Mouse (Mus musculus) MEL (cell line): Measurements from ENCODE around the gene Klk5.

Experiments
- ELF1 ChIP-seq: IDR thresholded peaks from 2 replicates; pipeline ENCODE4 v1.6.1; 2014; ENCODE audit warnings: low read depth, mild to moderate bottlenecking, inconsistent platforms, low read length, improper control_type of control experiment, moderate library complexity
- TAL1 ChIP-seq: IDR thresholded peaks from 2 replicates; pipeline ENCODE4 v1.6.1; 2012; ENCODE audit warnings: mild to moderate bottlenecking, inconsistent platforms, low read length, moderate library complexity, mixed read lengths
- USF1 ChIP-seq: IDR thresholded peaks from 2 replicates; pipeline ENCODE4 v1.6.1; 2014; ENCODE audit warnings: low read depth, mild to moderate bottlenecking, inconsistent platforms, low read length, improper control_type of control experiment, moderate library complexity
- ZMIZ1 ChIP-seq: IDR thresholded peaks from 2 replicates; pipeline ENCODE4 v1.6.1; 2012; ENCODE audit warnings: low read depth, mild to moderate bottlenecking, inconsistent platforms, low read length, improper control_type of control experiment, moderate library complexity

- TF ChIP-seq ZMIZ1: no peak
- TF ChIP-seq TAL1: no peak
- TF ChIP-seq ELF1: no peak
- no peak for TF ChIP-seq USF1
These were observed at the start of gene Klk5 for GRCm38 (mm10) chr7:43841701-43842100.
